Mouse (Mus musculus): ENCODE data around the gene Islr. TPM values are rescaled to one million over a fixed set of nuclear protein-coding genes. Genes with fewer than 3 reads are reported as not detected.
A peak's percentile ranks its signal among the peaks of the same experiment; 100 is the strongest.

Islr gene
- polyA plus RNA-seq, 1 experiment from 2014 or later: 83.4 TPM

GRCm38 (mm10) chr9:58113279-58113884, 90.7 kb downstream of the Islr start:
- 0 out of 2 replicates have a peak overlapping the region, but pooled peaks have one; percentile 10 for H3K4me3 ChIP-seq (replicated peaks)
- ATAC-seq: no peak
- H3K9ac ChIP-seq: peak overlapping the region; percentile 32
- peaks cover 46% of the 10 kb centered on the region for H3K4me1 ChIP-seq (replicated peaks)
- peaks cover 4% of the 10 kb centered on the region; the same call in 1 of the 2 replicates for H3K27me3 ChIP-seq (replicated peaks)
- WGBS: 9% methylated on average over 22 of the region's 22 CpGs
- no peaks in the 10 kb centered on the region for H3K9me3 ChIP-seq
- peak overlapping the region; percentile 51 for H3K4me2 ChIP-seq (replicated peaks)
- H3K27ac ChIP-seq: peak overlapping the region; percentile 62
- H3K36me3 ChIP-seq: no peaks in the 10 kb centered on the region

GRCm38 (mm10) chr9:58112866-58113278, 91.2 kb downstream of the Islr start:
- H3K27me3 ChIP-seq (replicated peaks): peaks cover 4% of the 10 kb centered on the region; the same call in 1 of the 2 replicates
- H3K36me3 ChIP-seq: no peaks in the 10 kb centered on the region
- H3K9me3 ChIP-seq: no peaks in the 10 kb centered on the region
- H3K27ac ChIP-seq: peak overlapping the region; percentile 62; the same call in 1 of the 2 replicates
- peak; percentile 32; the same call in 1 of the 2 replicates for ATAC-seq
- H3K4me2 ChIP-seq (replicated peaks): peak overlapping the region; percentile 51
- H3K4me1 ChIP-seq (replicated peaks): peaks cover 45% of the 10 kb centered on the region
- no peak overlapping the region for H3K4me3 ChIP-seq (replicated peaks)
- 14% methylated on average over 6 of the region's 6 CpGs for WGBS
- H3K9ac ChIP-seq: peak overlapping the region; percentile 32; the same call in 1 of the 2 replicates

GRCm38 (mm10) chr9:58112321-58112751, 91.8 kb downstream of the Islr start:
- H3K4me1 ChIP-seq (replicated peaks): peaks cover 48% of the 10 kb centered on the region
- WGBS: 29% methylated on average over 5 of the region's 6 CpGs
- no peak overlapping the region for H3K4me3 ChIP-seq (replicated peaks)
- H3K4me2 ChIP-seq (replicated peaks): no peak overlapping the region
- H3K9ac ChIP-seq: no peak overlapping the region
- H3K27me3 ChIP-seq (replicated peaks): peaks cover 4% of the 10 kb centered on the region; the same call in 1 of the 2 replicates
- no peaks in the 10 kb centered on the region for H3K36me3 ChIP-seq
- H3K9me3 ChIP-seq: no peaks in the 10 kb centered on the region
- 0 out of 2 replicates have a peak, but pooled peaks have one; percentile 19 for ATAC-seq
- H3K27ac ChIP-seq: peak overlapping the region; percentile 40

- H3K9ac ChIP-seq: no peak overlapping the region
- WGBS: 66% methylated on average over 6 of the region's 6 CpGs
- ATAC-seq: peak; percentile 23; the same call in 1 of the 2 replicates
- H3K27ac ChIP-seq: peak overlapping the region; percentile 40; the same call in 1 of the 2 replicates
- H3K4me3 ChIP-seq (replicated peaks): no peak overlapping the region
- H3K9me3 ChIP-seq: no peaks in the 10 kb centered on the region
- H3K4me1 ChIP-seq (replicated peaks): peaks cover 48% of the 10 kb centered on the region
- H3K36me3 ChIP-seq: no peaks in the 10 kb centered on the region
- H3K4me2 ChIP-seq (replicated peaks): no peak overlapping the region
- H3K27me3 ChIP-seq (replicated peaks): peaks cover 4% of the 10 kb centered on the region; the same call in 1 of the 2 replicates
These were observed 92.7 kb downstream of the Islr start for GRCm38 (mm10) chr9:58111431-58111830.

- peaks cover 4% of the 10 kb centered on the region; the same call in 1 of the 2 replicates for H3K27me3 ChIP-seq (replicated peaks)
- no peak overlapping the region for H3K9ac ChIP-seq
- H3K27ac ChIP-seq: no peak overlapping the region
- no peaks in the 10 kb centered on the region for H3K36me3 ChIP-seq
- no peak overlapping the region for H3K4me2 ChIP-seq (replicated peaks)
- H3K4me1 ChIP-seq (replicated peaks): peaks cover 42% of the 10 kb centered on the region
- ATAC-seq: no peak
- no peak overlapping the region for H3K4me3 ChIP-seq (replicated peaks)
- H3K9me3 ChIP-seq: no peaks in the 10 kb centered on the region
- 75% methylated on average over 5 of the region's 5 CpGs for WGBS
These were observed 93.3 kb downstream of the Islr start for GRCm38 (mm10) chr9:58110787-58111186.

GRCm38 (mm10) chr9:58107494-58107893, 96.6 kb downstream of the Islr start:
- WGBS: 49% methylated on average over 5 of the region's 5 CpGs
- Histone ChIP-seq H3K9me3 (no peaks in the 10 kb centered on the region), H3K4me1 (replicated peaks) (peaks cover 13% of the 10 kb centered on the region), H3K27ac (no peak overlapping the region), H3K27me3 (replicated peaks) (0 out of 2 replicates have a peak, but pooled peaks cover 2% of the 10 kb centered on the region), H3K4me3 (replicated peaks) (no peak overlapping the region), H3K36me3 (no peaks in the 10 kb centered on the region), H3K9ac (no peak overlapping the region), H3K4me2 (replicated peaks) (no peak overlapping the region)
- peak; percentile 26; the same call in 1 of the 2 replicates for ATAC-seq

Other genes with a start within 250 kb of the Islr start
- gene Cyp11a1, start 197.9 kb downstream of the Islr start, polyA plus RNA-seq (2015; fragmentation: Nextera tagmentation; extraction: Ambion mirVana): 9.3 and 22.1 TPM in 2 replicates
- 4.5 and 4.6 TPM in 2 replicates for gene Stra6, start 140.5 kb downstream of the Islr start, polyA plus RNA-seq (2015; fragmentation: Nextera tagmentation; extraction: Ambion mirVana)
- gene Ccdc33, start 85.5 kb downstream of the Islr start, polyA plus RNA-seq (2015; fragmentation: Nextera tagmentation; extraction: Ambion mirVana): 0.09 TPM in 1 of 2 replicates, not detected in the other
- gene Islr2, start within 50 bp of the Islr start, polyA plus RNA-seq (2015; fragmentation: Nextera tagmentation; extraction: Ambion mirVana): 1.3 and 1.4 TPM in 2 replicates
- 13.2 and 15.6 TPM in 2 replicates for gene Pml, start 45.5 kb upstream of the Islr start, polyA plus RNA-seq (2015; fragmentation: Nextera tagmentation; extraction: Ambion mirVana)
- 21.3 and 21.4 TPM in 2 replicates for gene Stoml1, start 48.9 kb upstream of the Islr start, polyA plus RNA-seq (2015; fragmentation: Nextera tagmentation; extraction: Ambion mirVana)
- gene Loxl1, start 108.9 kb upstream of the Islr start, polyA plus RNA-seq (2015; fragmentation: Nextera tagmentation; extraction: Ambion mirVana): 34.1 and 36.2 TPM in 2 replicates
- gene Tbc1d21, start 166.1 kb upstream of the Islr start, polyA plus RNA-seq (2015; fragmentation: Nextera tagmentation; extraction: Ambion mirVana): not detected in 2 replicates

Measured in intestine, embryonic 15.5 days (tissue).